Mouse (Mus musculus) heart, postnatal 0 days (tissue): ENCODE data around the gene Rgcc. TPM values are rescaled to one million over a fixed set of nuclear protein-coding genes. Genes with fewer than 3 reads are reported as not detected.

Experiments
- ATAC-seq: fragments of 200-750 bp; cut with Nextera tagmentation; 2 replicates; pipeline ENCODE4 v1.8.0; 2017; ENCODE audit warnings: low read depth, moderate number of reproducible peaks, moderate library complexity; ENCODE audit not compliant: insufficient read depth
- DNase-seq: peaks from one replicate; pipeline ENCODE4 v3.0.0-alpha.2; 2016; ENCODE audit warnings: low spot score
- H3K27ac ChIP-seq: fragments of 300-500 bp; sonication (generic); 2 replicates; pipeline ENCODE4 v1.5.1; 2014; ENCODE audit warnings: low read depth, mild to moderate bottlenecking
- H3K27me3 ChIP-seq: fragments of 300-500 bp; sonication (generic); 2 replicates; pipeline ENCODE4 v1.6.1; 2014; ENCODE audit warnings: low read length, mixed read lengths; ENCODE audit not compliant: control insufficient read depth, insufficient read depth
- H3K36me3 ChIP-seq: fragments of 300-500 bp; sonication (generic); replicated peaks from 2 replicates; pipeline ENCODE4 v1.6.1; 2014; ENCODE audit warnings: low read length, mixed read lengths; ENCODE audit not compliant: control insufficient read depth, insufficient read depth
- H3K4me1 ChIP-seq: fragments of 300-500 bp; sonication (generic); 2 replicates; pipeline ENCODE4 v1.6.1; 2014; ENCODE audit warnings: antibody characterized with exemption; ENCODE audit not compliant: control insufficient read depth, insufficient read depth
- H3K4me2 ChIP-seq: fragments of 300-500 bp; sonication (generic); 2 replicates; pipeline ENCODE4 v1.6.1; 2014; ENCODE audit warnings: low read depth, mild to moderate bottlenecking, low read length, moderate library complexity
- H3K4me3 ChIP-seq: fragments of 300-500 bp; sonication (generic); 2 replicates; pipeline ENCODE4 v1.5.1; 2014; ENCODE audit warnings: low read depth, low read length
- H3K9ac ChIP-seq: fragments of 300-500 bp; sonication (generic); replicated peaks from 2 replicates; pipeline ENCODE4 v1.6.1; 2014; ENCODE audit warnings: low read depth, low read length, mixed read lengths
- H3K9me3 ChIP-seq: fragments of 300-500 bp; sonication (generic); replicated peaks from 2 replicates; pipeline ENCODE4 v1.6.1; 2016; ENCODE audit warnings: low read length; ENCODE audit not compliant: control insufficient read depth
- CTCF ChIP-seq: IDR thresholded peaks from 2 replicates; pipeline ENCODE4 v1.5.1; 2016; ENCODE audit warnings: antibody characterized with exemption, control low read depth, low read depth
- EP300 ChIP-seq: IDR thresholded peaks from 2 replicates; pipeline ENCODE4 v1.6.1; 2016; ENCODE audit warnings: antibody characterized with exemption, low read depth
- WGBS: fragments of 180-500 bp; shearing (Covaris S2); extraction: QIAGEN DNeasy Blood & Tissue Kit; methylation state at CpG from one replicate; pipeline ENCODE4 v1.1.7; 2014; 5-methylcytosine and 5-hydroxymethylcytosine counted together
- polyA plus RNA-seq: library from polyadenylated mRNA; unstranded; fragments of >200 nt; fragmentation: Nextera tagmentation; extraction: Ambion mirVana; gene quantifications from 2 replicates; pipeline ENCODE4 v1.2.1, GENCODE M21; 2015
- total RNA-seq: library from RNA; depleted of rRNA; stranded (reverse); fragments of >200 nt; gene quantifications from 2 replicates; pipeline ENCODE4 v1.2.3, GENCODE M21; 2014; ENCODE audit warnings: low replicate concordance

The Rgcc gene
- total and polyA plus RNA-seq, 2 experiments from 2014 or later, result 43.4 to 43.6 TPM

DNA sequence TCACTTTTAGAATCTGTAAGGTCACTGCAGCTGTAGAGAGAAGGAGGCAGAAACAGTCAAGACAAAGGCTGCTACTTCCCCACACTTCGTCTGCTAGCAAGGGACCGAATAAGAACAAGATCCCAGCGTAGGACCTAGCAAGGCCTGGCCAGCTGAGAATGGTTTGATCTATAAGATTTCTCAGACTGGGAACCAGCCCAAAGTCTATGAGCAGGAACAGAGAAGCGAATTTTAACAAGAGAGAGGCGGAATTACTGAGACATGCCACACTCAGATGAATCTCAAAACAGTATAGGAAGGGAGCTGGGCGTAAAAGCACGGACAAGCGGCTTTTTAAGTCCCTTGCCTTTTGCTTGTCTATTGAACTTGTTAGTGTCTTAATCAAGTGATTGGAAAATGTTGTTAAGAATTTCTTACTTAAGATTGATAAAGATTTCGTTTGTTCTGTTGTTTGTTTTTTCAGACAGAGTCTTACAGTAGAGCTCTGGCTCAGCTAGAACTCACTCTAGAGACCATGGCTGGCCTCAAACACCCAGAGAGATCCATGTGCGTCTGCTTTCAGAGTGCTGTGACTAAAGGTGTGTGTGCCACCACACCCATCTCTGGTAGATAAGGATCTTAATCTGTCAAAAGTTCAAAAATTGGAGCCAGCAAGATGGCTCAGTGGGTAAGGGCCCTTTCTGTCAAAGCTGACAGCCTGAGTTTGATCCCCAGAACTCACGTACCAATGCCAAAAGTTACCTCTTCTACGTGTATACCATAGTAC, 13.0 kb upstream of the Rgcc start:
- Histone ChIP-seq H3K9me3 (no peaks in the 10 kb centered on the region), H3K27ac (no peak overlapping the region), H3K4me1 (no peaks in the 10 kb centered on the region), H3K4me3 (no peak overlapping the region), H3K27me3 (no peaks in the 10 kb centered on the region), H3K9ac (no peak overlapping the region), H3K36me3 (no peaks in the 10 kb centered on the region), H3K4me2 (no peak overlapping the region)
- ATAC-seq (no peak), DNase-seq (no peak)
- 84% methylated on average over 12 of the region's 12 CpGs for WGBS
- TF ChIP-seq EP300 (no peak), CTCF (no peak)

DNA sequence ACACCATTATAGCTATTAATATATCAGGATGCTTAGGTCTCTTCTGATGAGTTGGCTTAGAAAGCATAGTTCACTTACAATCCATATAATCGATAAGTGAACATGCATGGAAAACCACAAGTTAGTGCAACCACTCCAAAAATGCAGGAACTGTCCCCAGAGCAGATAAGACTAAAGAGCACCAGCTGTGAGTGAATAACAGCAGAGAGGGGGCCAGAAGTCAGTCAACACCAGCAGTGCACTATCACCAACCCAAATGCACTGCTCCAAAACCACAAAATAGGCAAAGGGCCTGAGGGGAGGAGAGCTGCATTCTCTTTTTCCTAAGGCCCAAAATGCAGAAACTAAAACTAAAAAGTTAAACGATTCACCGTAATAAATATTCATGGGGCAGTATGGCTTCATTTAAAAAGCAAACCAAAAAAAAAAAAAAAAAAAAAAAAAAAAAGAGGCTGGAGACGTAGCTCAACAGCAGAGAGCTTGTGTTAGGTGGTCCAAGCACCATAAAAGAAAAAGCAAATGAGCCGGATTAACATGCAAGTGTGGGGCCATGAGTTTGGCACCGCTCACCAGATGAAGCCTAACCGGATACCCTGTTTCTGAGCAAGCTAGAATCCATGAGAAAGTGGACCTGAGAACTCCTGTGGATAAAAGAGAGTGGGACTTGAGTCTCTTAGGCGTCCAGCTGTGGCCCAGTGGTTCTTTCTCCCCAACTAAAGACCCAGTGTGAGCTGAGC, 12.2 kb upstream of the Rgcc start:
- 70% methylated on average over 8 of the region's 8 CpGs for WGBS
- no peak for ATAC-seq
- Histone ChIP-seq H3K36me3 (no peaks in the 10 kb centered on the region), H3K4me1 (no peaks in the 10 kb centered on the region), H3K4me2 (no peak overlapping the region), H3K27ac (no peak overlapping the region), H3K9ac (no peak overlapping the region), H3K9me3 (no peaks in the 10 kb centered on the region), H3K27me3 (no peaks in the 10 kb centered on the region), H3K4me3 (no peak overlapping the region)
- TF ChIP-seq EP300 (no peak), CTCF (no peak)
- DNase-seq, result no peak

DNA sequence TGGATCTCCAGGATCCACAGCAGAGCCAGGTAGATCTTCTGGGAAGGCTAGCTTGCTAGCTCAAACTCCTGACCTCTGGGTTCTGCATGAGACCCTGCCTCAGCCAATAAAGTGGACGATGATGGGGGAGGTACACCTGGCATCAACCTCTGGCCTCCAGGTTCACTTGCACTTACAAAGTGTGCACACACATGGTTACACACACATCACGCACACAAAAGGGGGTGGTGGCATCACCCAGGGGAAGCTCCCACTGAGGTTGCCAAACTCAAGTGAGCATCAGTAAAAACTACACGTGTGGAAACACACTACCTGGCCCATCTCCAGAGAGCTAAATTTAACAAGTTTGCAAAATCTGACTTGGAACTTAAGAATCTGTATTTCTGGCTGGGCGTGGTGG, 11.3 kb upstream of the Rgcc start:
- H3K4me1 ChIP-seq, result 0 out of 2 replicates have a peak, but pooled peaks cover 4% of the 10 kb centered on the region
- DNase-seq (no peak), ATAC-seq (no peak)
- WGBS, result 65% methylated on average over 4 of the region's 4 CpGs
- H3K4me3 ChIP-seq, result no peak overlapping the region
- no peaks in the 10 kb centered on the region for H3K27me3 ChIP-seq
- no peaks in the 10 kb centered on the region for H3K36me3 ChIP-seq
- H3K9me3 ChIP-seq, result no peaks in the 10 kb centered on the region
- no peak overlapping the region for H3K27ac ChIP-seq
- H3K4me2 ChIP-seq, result no peak overlapping the region
- no peak overlapping the region for H3K9ac ChIP-seq
- TF ChIP-seq CTCF, result no peak
- no peak for TF ChIP-seq EP300

DNA sequence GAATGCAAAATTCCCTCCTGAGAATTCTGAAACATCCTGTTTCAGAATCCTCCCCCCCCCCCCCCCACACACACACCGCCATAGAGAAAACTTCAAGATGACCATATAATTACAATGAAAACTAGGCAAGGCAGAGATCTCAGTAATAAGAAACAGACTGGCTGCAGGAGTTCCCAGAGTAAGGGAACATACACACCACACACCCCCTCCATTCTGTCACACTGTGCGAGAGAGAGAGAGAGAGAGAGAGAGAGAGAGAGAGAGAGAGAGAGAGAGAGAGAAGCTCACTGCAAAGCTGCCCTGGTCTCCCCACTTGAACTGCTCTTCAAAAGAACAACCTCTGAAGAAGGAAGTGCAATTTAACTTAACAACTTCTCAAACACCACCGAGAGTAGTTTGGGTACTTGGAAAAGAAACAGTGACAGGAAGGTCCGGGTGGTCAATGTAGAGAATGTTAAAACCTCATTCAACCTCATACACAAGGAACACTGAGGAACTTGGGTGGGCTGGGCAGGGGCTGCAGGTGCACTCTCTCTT, 10.5 kb upstream of the Rgcc start:
- no peak for TF ChIP-seq EP300
- TF ChIP-seq CTCF, result no peak
- Histone ChIP-seq H3K27me3 (no peaks in the 10 kb centered on the region), H3K9me3 (no peaks in the 10 kb centered on the region), H3K9ac (no peak overlapping the region), H3K36me3 (no peaks in the 10 kb centered on the region), H3K4me2 (no peak overlapping the region), H3K27ac (no peak overlapping the region), H3K4me1 (0 out of 2 replicates have a peak, but pooled peaks cover 4% of the 10 kb centered on the region), H3K4me3 (no peak overlapping the region)
- DNase-seq (no peak), ATAC-seq (no peak)
- 29% methylated on average over 4 of the region's 4 CpGs for WGBS

DNA sequence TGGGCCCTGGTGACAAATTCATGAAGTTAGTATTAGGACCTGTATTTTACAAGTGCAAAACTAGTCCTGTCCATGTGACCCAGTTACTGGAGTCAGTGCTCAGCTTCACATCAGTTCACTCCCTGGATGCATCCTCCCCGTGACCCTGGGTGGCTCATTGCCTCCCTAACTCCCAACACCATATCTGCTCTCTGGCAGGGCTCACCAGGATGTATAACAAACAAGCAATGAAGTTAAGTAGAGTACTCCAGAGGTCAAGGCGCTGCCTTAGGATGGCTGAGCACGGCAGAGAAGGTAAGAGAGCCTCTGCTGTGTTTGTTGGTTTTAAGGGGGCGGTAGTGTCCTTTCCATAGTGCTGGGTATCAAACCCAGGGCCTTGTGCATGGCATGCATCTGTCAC, 7.7 kb upstream of the Rgcc start:
- ATAC-seq, result no peak
- H3K4me3 ChIP-seq, result no peak overlapping the region
- WGBS, result 72% methylated on average over 4 of the region's 4 CpGs
- no peak overlapping the region for H3K9ac ChIP-seq
- no peaks in the 10 kb centered on the region for H3K9me3 ChIP-seq
- no peaks in the 10 kb centered on the region for H3K36me3 ChIP-seq
- H3K4me1 ChIP-seq, result 0 out of 2 replicates have a peak, but pooled peaks cover 4% of the 10 kb centered on the region
- DNase-seq, result no peak
- H3K27ac ChIP-seq, result no peak overlapping the region
- H3K4me2 ChIP-seq, result no peak overlapping the region
- H3K27me3 ChIP-seq, result no peaks in the 10 kb centered on the region
- no peak for TF ChIP-seq CTCF
- TF ChIP-seq EP300, result no peak
